Mouse (Mus musculus) spleen, postnatal 4 days (tissue): ENCODE measurements around the gene Sycp2l.

Experiments used
- DNase-seq, 2 experiments: peaks; one replicate each; pipeline ENCODE4 v3.0.0; 2022; ENCODE audit warnings: low spot score in 2 of 2

Sycp2l gene

DNA sequence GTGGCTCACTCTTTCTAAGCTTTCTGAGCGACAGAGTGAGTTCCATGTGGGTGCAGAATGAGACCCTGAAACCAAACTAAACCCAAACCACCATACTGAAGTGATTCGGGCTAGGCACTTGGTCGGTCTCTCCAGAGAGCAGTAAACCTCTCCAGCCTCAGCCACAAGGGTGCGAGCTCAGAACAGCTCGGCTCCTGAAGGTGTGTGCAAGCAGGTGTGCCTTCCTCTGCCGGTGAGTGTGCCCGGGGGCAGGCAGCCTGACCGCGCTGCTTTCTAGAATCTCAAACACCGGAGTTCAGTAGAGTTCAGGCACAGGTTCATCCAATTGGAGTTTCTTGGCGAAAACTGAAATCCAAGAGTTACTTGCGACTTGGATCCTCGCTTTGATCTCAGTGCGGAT lies at the start of gene Sycp2l:
TSS of gene Sycp2l (plus strand) at position 368 of the 400 bp plus-strand sequence.
- no peak for DNase-seq

DNA sequence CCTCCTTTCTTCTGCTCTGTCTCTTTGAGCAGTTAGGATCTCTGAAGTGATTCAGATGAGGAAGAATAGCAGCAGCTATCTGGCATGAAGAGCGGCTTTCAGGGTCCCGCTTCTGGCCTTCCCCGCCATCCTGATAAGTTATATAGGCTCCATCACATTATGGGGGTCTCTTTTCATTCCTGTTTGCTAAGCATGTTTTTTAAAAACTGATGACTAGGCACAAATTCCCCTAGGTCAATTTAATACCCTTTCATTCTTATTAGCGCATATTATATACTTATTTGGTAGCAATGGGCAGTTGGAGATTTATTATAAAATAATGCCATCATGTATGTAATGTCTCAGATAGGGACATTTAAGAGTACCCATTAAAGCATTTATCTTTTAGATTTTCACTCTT lies 46.5 kb upstream of the Sycp2l start:
- no peak for DNase-seq

DNA sequence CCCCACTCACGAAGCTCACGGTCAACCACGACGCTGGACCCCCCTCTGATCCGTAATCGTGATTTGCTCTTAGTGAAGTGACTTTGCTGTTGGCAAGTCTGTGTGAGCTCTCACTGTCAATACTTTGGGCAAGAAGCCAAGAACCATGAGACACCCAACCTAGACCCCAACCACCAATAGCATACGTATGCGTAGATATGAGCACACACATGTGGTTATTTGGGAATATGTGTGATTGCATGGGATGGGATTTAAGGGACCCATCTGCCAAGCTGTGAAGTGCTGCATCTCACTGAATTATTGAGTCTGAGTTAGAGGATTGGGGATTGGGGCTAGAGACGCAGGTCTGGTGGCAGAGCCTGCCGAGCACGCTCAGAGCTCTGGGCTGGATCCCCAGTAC lies 42.5 kb upstream of the Sycp2l start:
- no peak for DNase-seq

DNA sequence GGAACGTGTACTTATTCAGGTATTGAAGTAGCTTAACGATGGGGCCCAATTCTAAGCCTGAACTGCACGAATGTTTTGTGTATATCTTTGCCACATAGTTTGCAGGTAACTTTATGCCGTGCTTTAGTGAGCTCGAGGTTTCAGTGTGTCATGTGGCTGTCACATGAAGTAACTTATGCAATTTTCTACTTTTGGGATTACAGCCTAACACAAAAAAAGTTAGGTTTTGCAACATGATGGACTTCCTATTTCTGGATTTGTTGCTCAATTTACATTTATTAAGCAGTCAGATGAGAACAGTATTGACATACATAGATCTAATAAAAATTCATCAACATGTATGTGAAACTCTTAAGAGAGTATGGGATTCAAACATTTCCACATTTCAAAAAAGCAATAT lies 40.3 kb upstream of the Sycp2l start:
- DNase-seq: no peak

DNA sequence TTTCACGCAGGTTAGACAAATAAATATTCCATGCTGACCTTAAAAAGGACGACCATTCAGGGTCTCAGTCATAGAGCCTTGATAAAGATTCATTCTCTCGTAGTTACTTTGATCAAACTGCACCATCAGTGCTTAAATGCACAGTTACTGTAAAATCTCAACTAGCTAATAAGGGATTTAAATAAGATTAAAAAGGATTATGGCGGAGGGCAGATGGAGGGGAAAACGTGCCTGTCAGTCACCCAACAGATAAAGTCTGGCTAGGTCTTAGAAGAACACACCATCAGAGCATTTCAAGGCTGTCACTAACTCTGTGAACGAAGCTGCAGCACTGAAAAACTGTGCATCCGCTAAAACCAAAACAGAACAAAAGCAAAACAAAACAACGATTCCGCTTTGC lies 36.2 kb upstream of the Sycp2l start:
- no peak for DNase-seq

DNA sequence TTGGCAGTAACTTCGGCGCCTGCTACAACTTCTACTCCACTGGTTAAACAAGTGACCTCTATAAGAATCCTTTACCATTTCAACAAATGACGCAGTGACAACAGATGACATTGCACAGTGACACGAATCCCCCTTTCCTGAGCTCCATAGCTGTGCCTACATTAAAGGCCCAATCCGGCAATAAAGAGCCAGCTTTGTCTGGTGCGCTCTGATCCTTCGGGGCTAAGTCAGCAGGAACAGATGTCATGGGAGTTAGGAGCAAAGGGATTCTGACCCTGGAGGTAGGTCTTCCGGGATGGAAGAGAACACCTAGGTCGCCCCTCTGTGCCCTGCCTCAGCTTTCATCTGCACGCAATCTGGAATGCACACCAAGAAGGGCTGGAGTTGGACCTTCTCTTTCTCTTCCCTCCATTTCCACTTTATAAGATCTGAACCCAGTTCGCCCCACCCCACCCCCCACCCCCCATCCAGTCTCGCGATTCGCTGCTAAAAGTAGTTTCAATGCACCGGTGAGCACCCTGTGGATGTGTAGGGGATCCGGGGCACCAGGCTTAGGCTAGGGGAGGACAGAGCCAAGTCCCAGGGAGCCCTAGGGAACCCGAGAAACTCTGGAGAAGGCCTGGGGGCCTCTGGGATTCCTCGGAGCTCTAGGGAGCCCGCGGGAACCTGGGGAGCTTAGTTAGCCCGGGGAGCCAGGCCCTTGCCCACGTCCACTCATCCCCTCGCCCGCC lies 35.3 kb upstream of the Sycp2l start:
- no peak for DNase-seq

DNA sequence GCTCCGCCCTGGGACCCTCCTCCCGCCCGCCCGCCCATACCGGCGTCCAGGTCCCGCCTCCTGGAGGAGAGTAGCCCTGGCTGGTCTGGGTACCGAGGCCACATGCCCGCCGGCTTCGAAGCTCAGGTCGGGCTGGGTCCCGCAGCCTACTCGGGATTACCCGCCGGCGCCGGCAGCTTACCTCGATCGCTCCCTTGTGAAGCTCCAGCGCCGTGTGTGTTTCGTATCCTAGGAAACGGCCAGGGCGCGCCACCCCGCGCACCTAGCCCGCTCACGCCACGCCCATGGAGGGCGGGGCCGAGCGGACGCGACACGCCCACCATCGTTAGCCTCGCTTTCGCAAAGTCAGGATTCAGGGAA lies 34.7 kb upstream of the Sycp2l start, which contains the start of gene Mak:
TSS of gene Mak (minus strand) at position 286 of the 360 bp plus-strand sequence.
- peak; percentile 63 to 77 for DNase-seq

DNA sequence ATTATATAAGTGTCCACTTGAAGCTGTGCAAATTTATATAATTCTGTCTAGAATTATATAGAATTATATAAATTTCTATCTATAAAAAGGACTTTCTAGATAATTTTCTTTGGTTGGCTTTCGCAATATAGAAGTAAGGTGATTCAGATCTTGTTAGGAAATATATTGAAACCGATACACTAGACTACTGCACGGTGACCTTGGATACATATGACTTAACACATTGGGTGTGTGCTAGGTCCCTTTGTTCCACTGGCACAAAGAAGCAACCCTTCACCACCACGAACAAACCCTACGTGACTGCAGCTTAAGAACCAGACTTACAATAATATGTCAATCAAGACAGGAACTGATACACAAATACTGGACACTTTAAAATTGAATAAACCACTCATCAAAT lies 34.2 kb upstream of the Sycp2l start:
- no peak for DNase-seq

DNA sequence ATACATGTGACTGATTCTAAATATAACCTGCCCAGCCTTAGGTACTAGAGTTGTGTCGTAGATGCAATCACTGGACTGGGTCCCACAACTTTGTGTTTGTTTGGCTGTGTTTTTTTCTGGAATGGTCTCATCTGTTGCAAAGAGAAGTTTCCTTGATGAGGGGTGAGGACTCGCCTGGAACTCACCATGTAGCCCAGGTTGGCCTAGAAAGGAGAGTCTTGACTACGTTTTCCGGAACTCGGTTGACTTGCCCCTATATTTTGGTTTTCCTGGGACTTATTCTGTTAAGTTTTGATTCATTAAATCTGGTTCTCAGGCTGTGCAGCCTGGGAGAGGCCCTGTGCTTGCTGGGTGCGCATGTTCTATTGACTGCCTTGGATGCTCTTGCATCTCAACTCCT lies 33.4 kb upstream of the Sycp2l start:
- DNase-seq: no peak

DNA sequence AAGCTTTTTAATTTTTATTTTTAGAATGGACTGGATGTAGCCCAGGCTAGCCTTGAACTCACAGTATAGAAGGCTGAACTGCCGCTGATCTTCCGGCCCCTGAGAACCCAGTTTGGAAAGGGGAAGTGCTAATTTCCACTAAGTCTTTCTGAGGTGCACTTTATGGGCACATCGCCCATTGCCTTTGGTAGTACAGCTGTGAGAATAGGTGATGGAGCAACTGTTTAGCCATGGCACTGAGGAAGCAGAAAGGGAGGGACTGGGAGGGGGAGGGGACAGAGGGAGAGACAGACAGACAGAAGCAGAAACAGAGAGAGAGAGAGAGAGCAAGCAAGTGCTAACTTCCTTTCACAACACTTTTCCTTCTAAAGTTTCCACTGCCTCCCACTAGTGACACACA lies 29.6 kb upstream of the Sycp2l start:
- DNase-seq: no peak

DNA sequence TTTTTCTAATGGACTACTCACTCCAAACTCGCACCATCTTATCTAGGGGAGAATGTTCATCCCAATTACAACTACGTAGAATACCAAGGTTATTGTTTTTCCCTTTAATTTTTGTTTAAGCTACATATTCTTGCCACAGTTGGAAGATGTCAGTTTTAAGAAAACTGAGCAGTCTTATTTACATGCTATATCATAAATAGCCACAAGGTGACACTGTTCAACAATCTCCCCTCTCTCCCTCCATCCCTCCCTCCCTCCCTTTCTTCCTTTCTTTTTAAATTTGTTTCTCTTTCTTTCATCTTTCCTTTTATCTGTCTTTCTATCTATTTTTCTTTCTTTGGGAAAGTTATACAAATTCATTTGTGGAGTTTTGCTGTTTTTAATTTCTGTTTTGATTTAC lies 29.0 kb upstream of the Sycp2l start:
- DNase-seq: no peak

DNA sequence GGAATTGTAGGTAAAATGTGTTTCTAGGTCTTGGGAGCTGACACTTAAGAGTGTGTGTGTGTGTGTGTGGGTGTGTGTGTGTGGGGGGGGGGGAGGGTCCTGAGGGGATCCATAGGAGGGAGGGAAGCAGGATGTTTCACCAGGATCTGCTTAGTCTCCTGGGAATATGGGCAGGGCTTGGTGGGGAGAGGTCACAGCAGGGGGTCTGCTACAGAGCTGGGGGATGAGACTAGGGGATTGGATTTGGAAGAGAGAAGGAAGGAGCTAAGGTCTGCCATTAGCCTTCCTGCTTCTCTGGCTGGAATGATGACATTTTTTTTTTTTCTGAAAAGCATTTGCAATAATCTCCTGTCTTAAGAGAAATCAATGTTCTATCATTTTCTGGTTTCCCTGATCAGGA lies 25.4 kb upstream of the Sycp2l start:
- no peak for DNase-seq

DNA sequence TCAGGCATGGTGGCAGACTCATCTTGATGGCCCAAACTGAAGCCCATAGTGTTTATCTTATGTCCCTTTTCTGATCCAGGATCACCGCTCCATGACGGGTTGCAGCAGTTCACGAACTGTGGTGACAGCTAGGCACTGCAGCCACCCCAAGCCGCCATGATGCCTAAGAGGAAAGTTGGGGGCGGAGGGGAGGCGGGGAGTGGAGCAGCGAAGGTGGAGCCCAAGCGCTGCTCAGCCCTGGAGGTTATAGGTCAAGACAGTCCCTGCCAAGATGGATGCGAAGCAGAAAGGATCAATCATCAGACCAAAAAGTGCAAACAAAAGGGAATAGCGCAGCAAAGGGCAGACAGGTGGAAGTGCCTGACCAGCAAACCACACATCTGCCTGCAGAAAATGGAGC lies 22.8 kb upstream of the Sycp2l start:
- no peak for DNase-seq

DNA sequence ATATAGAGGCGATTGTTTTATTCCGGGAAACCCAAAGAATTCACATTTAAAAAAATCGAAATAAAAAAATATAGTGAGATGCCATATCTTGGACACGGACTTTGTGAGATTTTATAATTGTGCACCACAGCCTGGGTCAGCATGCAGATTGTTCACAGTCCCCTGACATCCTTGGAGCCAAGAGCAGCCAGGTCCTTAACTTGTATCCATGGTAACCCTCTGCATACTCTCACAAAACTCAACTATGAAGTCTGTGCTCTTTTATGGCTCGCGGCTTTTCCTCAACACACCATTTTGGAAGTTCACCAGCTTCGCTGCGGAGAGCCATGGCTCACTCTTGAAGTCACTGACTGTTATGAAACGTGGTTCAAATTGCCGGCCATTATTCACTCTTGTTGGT lies 19.9 kb upstream of the Sycp2l start:
- no peak for DNase-seq

DNA sequence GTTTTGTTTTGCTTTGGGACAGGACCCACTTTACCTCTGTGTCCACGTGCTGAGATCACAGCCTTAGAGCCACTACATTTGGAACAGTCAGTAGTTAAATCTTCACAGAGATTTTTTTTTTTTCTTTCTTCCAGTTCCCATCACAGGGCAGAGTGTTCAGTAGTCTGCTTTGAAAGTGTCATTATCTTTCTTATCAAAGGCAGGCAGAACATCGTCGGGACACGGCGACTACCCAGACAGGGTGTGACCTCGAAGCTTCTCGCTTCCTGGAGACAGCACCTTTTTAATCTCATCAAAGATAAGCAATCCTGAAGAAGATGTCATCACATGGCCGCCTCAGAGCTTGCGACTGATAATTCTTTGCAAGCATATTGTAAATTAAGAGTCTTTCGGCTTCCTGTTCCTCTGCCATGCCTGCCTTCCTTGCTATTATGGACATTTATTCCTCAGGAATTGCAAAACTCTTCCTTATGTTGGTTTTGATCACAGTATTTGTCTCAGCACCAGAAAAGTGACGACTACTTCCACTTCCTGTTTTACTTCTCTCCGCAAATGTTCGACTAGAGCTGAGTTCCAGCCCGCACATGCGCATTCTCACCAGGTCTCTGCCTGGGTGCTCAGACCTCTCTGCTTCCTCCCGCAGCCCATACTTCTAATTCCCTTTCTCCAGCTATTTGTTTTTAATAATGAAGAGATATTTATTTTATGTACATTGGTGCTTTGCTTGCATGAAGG lies 16.6 kb upstream of the Sycp2l start:
- peak; percentile 53 to 76 for DNase-seq

DNA sequence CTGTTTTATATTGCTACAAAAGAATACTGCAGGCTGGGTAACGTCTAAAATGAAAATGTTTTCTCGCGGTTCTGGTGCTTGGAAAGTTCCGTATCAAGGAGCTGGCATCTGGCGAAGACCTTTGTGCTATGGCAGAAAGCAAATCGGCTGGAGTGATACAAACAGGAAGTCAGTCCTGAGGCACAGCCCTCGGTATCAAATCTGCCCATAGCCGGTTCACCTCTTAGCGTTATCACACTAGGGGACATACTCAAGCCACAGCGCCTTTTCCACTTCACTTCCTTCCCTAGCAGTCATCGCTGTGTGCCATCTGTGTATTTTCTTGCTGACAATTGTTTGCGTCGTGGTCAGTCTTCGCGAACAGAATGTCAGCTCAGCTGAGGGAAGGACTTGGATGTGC lies 15.8 kb upstream of the Sycp2l start:
- no peak for DNase-seq

DNA sequence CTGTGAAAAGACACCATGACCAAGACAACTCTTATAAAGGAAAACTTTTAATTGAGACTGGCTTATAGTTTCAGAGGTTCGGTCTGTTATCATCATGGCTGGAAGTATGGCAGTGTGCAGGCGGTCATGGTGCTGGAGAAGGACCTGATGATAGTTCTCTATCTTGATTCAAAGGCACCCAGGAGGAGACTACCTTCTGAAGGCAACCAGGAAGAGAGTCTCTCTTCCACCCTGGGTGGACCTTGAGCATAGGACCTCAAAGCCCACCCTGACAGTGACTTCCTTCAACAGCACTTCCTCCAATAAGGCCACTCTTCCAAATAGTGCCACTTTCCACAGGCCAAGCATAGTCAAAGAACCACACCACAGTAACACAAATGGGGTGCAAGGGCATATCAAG lies 14.1 kb upstream of the Sycp2l start:
- DNase-seq: no peak

DNA sequence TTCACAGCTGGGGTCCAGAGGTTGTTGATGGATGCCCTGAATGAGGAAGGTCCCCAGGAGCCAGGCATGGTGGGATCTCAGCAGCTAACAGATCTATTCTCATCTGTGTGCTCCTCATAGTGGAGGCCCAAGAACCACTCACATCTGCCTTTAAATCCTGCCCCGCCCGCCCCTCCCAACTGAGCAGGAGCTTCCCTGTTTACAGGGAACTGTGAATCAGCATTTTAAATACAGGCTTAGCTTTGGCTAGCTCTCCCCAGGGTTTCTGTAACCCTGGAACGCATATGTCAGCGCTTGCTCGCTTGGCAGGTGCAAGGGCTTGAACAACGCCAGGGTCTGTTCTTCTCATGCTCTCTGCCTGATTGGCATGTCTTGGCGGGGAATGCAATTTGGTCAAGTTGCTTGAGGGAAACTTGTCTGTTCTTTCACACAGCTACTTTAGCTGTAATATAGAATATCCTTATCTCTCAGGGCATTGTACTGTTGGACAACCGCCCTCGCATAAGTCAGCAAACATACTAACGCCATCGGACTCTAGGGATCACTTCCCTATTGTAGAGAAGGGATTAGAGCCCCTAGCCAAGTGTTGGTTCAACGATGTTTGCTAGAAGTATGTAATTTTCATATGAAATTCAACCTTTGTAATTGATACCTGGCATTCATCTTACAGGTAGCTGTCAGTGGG lies 10.1 kb upstream of the Sycp2l start:
- DNase-seq: no peak

DNA sequence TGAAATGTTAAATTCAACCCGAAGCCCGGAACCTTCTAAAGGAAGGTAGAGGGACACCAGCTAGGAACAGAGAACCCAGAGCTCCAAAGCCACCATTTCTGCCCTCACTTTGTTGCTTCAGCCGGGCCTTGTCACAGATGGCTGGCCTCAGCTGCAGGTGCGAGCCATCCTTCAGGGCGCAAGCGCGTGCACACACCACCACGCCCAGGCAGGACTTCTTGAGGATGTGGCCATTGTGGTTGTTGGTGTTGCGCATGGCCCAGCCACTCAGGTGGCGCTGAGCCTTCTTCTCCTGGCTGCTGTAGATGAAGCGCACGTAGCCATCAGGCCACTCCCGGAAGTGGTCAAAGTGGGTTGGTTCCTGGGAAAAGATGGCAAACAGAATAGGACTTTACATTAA lies 8.6 kb upstream of the Sycp2l start:
- no peak for DNase-seq

DNA sequence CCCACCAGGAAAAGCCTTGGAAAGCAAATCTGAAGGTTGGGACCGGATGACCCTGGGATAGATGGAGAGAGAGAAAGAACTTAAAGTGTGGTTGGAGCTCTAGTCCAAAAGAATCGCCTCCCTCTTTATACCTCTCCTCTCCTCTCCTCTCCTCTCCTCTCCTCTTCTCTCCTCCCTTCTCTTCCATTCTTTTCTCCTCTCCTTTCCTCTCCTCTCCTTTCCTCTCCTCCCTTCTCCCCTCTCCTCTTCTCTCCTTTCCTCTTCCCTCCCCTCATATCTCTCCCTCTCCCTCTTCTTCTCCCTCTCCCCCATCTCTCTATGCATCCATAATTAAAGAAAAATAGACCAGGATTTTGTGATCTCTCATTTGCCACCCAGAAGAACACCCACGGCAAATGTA lies 3.2 kb upstream of the Sycp2l start, which contains the start of gene Gcm2:
TSS of gene Gcm2 (minus strand) at position 101 of the 400 bp plus-strand sequence.
- DNase-seq: no peak

DNA sequence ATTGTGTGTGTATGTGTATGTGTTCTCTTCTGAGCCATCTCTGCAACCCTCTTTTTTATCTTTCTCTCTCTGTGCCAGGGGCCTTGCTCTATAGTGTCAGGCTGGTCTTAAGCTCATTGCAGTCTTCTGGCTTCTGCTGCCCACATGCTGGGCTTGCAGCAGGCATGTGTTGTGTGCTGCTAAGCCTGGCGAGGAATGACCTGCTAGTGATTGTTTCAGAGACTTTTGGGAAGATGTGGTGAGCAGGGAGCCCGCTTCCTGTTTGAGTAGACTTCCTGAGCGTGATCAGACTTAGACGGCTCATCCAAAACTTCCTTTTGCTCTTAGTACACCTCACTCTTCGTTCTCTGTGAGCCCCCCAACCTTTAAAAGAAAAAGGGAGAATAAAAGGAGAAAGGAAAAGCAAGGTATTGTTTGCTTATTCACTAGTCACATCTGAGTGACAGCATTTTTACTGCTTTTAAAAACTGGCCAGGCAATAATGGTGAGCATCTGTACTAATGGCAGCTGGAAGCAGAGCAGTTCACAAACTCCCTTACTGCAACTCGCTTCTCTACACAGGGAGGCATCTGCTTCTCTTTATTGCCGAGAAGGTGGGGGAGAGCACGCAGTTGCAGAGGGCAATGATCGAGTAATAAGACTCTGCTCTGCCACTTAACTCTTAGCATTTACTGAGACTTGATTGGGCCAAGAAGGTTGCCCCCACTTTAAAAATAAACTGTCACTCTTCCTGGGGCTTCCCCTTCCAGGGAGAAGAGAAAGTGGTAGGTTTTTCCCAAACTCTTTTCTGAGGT lies 5.2 kb downstream of the Sycp2l start:
- DNase-seq: no peak

DNA sequence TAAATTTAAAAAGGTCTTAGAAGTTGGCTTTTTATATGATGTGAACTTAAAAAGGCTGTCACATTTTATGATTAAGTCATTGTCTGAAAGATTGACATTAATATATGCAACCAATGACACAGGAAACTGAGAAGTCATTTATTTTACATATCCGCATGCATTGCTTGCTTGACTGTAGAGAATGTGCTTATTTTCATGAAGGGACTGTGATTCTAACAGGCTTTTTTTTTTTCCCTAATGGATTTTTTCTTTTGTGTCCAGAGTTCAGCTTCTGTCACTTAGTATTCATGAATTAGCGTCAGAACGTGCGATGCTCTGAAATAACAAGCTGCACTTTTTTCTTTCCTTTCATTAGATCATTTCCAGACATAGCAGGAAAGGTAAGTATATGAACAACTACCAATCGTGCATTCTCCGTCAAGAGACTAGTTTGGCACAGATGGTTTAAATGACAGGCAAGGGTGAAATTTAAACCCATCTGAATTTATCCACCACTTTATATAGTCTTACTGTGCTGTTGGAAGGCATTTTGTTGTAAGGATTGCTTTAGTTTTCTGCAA lies 9.6 kb downstream of the Sycp2l start:
- DNase-seq: no peak
